ENCODE assay signal across 7 mouse cellular contexts in genomic region chr10:30843438-30844190, GRCm38 (mm10). TPM values are rescaled to one million over a fixed set of nuclear protein-coding genes. Genes with fewer than 3 reads are reported as not detected.
DNase-seq lines count a peak whose midpoint lies in the region; ATAC-seq and TF ChIP-seq lines count a peak whose summit lies in the region.

No protein-coding gene starts in this region.

- peak overlapping the region; percentile 85 for H3K4me3 ChIP-seq in E14TG2a.4 (replicated peaks; ENCODE audit: low read length)
- H3K4me3 ChIP-seq in embryonic facial prominence, embryonic 15.5 days (replicated peaks), result peak overlapping the region; percentile 61
- peak overlapping the region; percentile 54 for H3K4me3 ChIP-seq in hindbrain, embryonic 13.5 days
- peak overlapping the region; percentile 59 for H3K4me3 ChIP-seq in limb, embryonic 12.5 days (replicated peaks)

- 1% methylated on average over 21 of the region's 21 CpGs for WGBS in embryonic facial prominence, embryonic 15.5 days
- WGBS in hindbrain, embryonic 13.5 days, result under 1% methylated on average over 21 of the region's 21 CpGs
- WGBS in limb, embryonic 12.5 days, result under 1% methylated on average over 21 of the region's 21 CpGs

- H3K27ac ChIP-seq in embryonic facial prominence, embryonic 15.5 days (replicated peaks), result peak overlapping the region; percentile 48; the same call in 1 of the 2 replicates
- peak overlapping the region; percentile 40 for H3K27ac ChIP-seq in hindbrain, embryonic 13.5 days
- no peak overlapping the region for H3K27ac ChIP-seq in limb, embryonic 12.5 days

- no peaks in the 10 kb centered on the region for H3K9me3 ChIP-seq in E14TG2a.4 (ENCODE audit: low read length)
- H3K9me3 ChIP-seq in embryonic facial prominence, embryonic 15.5 days (replicated peaks), result no peaks in the 10 kb centered on the region
- no peaks in the 10 kb centered on the region for H3K9me3 ChIP-seq in hindbrain, embryonic 13.5 days
- no peaks in the 10 kb centered on the region for H3K9me3 ChIP-seq in limb, embryonic 12.5 days

- no peaks in the 10 kb centered on the region for H3K36me3 ChIP-seq in E14TG2a.4 (ENCODE audit: insufficient read depth, low read length)
- no peaks in the 10 kb centered on the region for H3K36me3 ChIP-seq in embryonic facial prominence, embryonic 15.5 days
- no peaks in the 10 kb centered on the region for H3K36me3 ChIP-seq in hindbrain, embryonic 13.5 days
- H3K36me3 ChIP-seq in limb, embryonic 12.5 days, result no peaks in the 10 kb centered on the region

- no peak for ATAC-seq in embryonic facial prominence, embryonic 15.5 days (ENCODE audit: insufficient number of reproducible peaks, low FRiP score, low TSS enrichment, low read depth)
- no peak for ATAC-seq in hindbrain, embryonic 13.5 days (ENCODE audit: low FRiP score)
- ATAC-seq in limb, embryonic 12.5 days (ENCODE audit: insufficient number of reproducible peaks, insufficient read depth, low FRiP score, low TSS enrichment, low read depth), result no peak

- H3K27me3 ChIP-seq in E14TG2a.4 (ENCODE audit: insufficient read depth, low read length), result peaks cover 64% of the 10 kb centered on the region
- H3K27me3 ChIP-seq in embryonic facial prominence, embryonic 15.5 days, result peaks cover 36% of the 10 kb centered on the region
- H3K27me3 ChIP-seq in hindbrain, embryonic 13.5 days, result peaks cover 67% of the 10 kb centered on the region
- peaks cover 52% of the 10 kb centered on the region for H3K27me3 ChIP-seq in limb, embryonic 12.5 days

- peaks cover 30% of the 10 kb centered on the region for H3K4me1 ChIP-seq in E14TG2a.4 (replicated peaks; ENCODE audit: low read depth, low read length)
- H3K4me1 ChIP-seq in embryonic facial prominence, embryonic 15.5 days, result peaks cover 18% of the 10 kb centered on the region
- peaks cover 25% of the 10 kb centered on the region for H3K4me1 ChIP-seq in hindbrain, embryonic 13.5 days (replicated peaks)
- H3K4me1 ChIP-seq in limb, embryonic 12.5 days (replicated peaks), result peaks cover 19% of the 10 kb centered on the region

- no peak for TF ChIP-seq CTCF in E14TG2a.4 (conservative IDR thresholded peaks at IDR 0.05; ENCODE audit: low read length)

- peak overlapping the region; percentile 80 for H3K4me2 ChIP-seq in embryonic facial prominence, embryonic 15.5 days (replicated peaks)
- peak overlapping the region; percentile 79 for H3K4me2 ChIP-seq in hindbrain, embryonic 13.5 days
- H3K4me2 ChIP-seq in limb, embryonic 12.5 days, result peak overlapping the region; percentile 90

- H3K9ac ChIP-seq in embryonic facial prominence, embryonic 15.5 days, result peak overlapping the region; percentile 12; the same call in 1 of the 2 replicates
- peak overlapping the region; percentile 61; the same call in 1 of the 2 replicates for H3K9ac ChIP-seq in hindbrain, embryonic 13.5 days
- 0 out of 2 replicates have a peak overlapping the region, but pooled peaks have one; percentile 13 for H3K9ac ChIP-seq in limb, embryonic 12.5 days (replicated peaks)

- DNase-seq in B cell, adult 2 months, result peak; percentile 25 to 28
- DNase-seq in naive thymus-derived CD4-positive, alpha-beta T cell, adult 2 months (ENCODE audit: low read depth), result peak; percentile 34
- no peak for DNase-seq in adipocyte (ENCODE audit: low spot score)

RNA-seq across cellular contexts. Expression of gene Hey2, which starts 1.0 kb away (rescaled TPM):
- polyA plus RNA-seq in embryonic facial prominence, embryonic 15.5 days (2015; fragmentation: Nextera tagmentation; extraction: Ambion mirVana), result 6.4 and 7.1 TPM in 2 replicates
- 7.3 and 7.7 TPM in 2 replicates for polyA plus RNA-seq in hindbrain, embryonic 13.5 days (2015; fragmentation: Nextera tagmentation; extraction: Ambion mirVana)
- polyA plus RNA-seq in limb, embryonic 12.5 days (2016; fragmentation: Nextera tagmentation; extraction: Ambion mirVana), result 2.2 TPM in 2 replicates

RNA-seq across cellular contexts. Expression of gene Ncoa7, which starts 40.5 kb away (rescaled TPM):
- 8.8 and 9.6 TPM in 2 replicates for polyA plus RNA-seq in embryonic facial prominence, embryonic 15.5 days (2015; fragmentation: Nextera tagmentation; extraction: Ambion mirVana)
- polyA plus RNA-seq in hindbrain, embryonic 13.5 days (2015; fragmentation: Nextera tagmentation; extraction: Ambion mirVana), result 12.6 and 13.1 TPM in 2 replicates
- polyA plus RNA-seq in limb, embryonic 12.5 days (2016; fragmentation: Nextera tagmentation; extraction: Ambion mirVana), result 10.1 and 11.3 TPM in 2 replicates
